Mouse (Mus musculus): ENCODE measurements around the gene Mgll. TPM values are rescaled to one million over a fixed set of nuclear protein-coding genes. Genes with fewer than 3 reads are reported as not detected.

Gene Mgll
- total RNA-seq, 2 experiments from 2014 or later = 193 to 231 TPM

DNA sequence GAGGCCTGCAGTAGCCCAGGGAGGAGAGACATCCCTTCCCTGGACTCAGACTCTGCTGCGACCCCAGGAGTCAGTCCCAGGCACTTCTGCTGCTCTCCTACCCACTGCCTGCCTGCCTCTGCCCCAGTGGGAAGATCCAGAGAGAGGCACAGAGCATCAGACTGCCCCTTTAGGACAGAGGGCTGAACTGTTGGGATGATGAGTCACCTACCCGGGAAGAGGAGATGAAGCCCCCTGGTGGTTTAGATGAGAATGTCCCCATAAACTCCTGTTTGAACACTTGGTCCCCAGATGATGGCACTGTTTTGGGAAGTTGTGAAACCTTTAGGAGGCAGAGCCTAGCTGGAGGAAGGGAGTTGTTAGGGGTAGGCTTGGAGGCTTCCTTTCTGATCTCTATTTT is 136.7 kb downstream of the Mgll start:
- DNase-seq (ENCODE audit: low spot score in 2 of 2) = no peak
- intact Hi-C loops (cut with DNase I) = no loop called here

DNA sequence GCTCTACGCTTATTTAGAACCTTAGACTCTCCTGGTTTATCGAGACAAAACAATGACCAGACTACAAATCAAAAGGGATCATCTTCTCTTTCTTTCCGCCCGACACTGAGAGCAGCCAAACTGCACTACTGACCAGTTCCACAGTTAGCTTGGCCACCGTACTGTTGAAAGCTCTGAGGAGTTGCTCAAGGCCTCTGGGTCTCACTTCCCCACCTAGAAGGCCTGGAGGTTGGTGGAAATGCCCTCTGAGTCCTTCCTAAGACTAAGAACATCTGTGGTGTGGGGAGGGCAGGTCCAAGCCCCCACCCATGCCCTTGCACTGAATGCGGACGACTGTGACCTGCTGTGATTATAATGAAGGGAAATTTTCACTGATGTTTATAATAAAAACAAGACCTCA is 141.5 kb downstream of the Mgll start:
- no peak for DNase-seq (ENCODE audit: low spot score in 2 of 2)
- intact Hi-C loops (cut with DNase I) = no loop called here

DNA sequence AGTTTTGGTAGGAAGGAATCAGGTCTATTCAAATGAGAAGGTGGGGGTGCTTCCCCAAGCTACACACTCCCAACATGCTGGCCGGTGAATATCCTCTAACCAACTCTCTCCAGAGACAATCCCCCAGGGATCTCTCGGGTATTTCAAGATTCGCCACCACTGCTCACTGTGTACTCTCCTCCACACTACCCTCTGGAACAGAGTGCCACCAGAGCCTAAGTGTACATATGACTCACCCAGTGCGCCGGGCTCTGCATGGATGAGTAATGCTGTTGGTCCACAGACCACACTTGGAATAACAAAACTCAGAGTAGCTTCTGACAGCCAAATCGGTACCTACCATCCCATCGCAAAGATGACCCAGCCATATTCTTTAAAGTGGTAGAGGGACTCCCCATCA is 145.2 kb downstream of the Mgll start:
- peak in 1 of 2 experiments; percentile 57 for DNase-seq (ENCODE audit: low spot score in 2 of 2)
- intact Hi-C loops (cut with DNase I) = no loop called here

DNA sequence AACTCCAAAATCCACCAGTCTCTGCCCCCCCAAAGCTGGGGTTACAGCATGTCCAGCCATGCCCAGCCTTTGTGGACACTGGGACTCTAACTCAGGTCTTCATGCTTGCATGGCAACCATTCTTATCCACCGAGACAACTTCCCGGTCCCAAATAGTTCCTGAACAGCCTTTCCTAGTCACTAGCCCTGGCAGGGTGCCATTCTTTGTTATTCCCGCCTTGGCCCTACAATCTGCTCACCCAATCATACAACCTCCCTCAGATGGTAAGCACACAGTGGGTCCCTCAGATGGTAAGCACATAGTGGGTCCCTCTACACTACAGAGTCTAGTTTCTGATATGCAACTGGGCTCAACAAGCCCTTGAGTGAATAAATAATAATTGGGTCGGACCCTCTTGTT is 146.4 kb downstream of the Mgll start:
- intact Hi-C loops (cut with DNase I) = no loop called here

DNA sequence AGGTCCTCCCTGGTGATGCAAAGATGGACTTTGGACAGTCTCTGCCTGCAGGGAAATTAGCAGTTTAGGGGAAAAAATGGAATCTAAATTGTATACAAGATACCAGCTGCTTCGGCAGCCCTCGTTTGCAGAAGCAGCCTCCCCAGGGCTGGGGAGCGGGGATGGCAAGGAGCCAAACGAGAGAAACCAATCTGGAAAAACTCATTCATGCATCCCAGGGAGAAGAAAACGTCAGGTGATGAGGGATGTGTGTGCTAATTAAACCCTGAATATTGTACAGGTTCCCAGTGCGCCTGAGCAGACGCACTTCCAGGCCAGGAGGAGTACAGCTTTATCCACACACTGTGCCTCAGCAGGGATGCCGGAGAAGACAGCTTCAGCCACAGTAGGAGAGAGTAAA is 147.3 kb downstream of the Mgll start:
- intact Hi-C loops (cut with DNase I) = no loop called here
- DNase-seq (ENCODE audit: low spot score in 2 of 2) = peak; percentile 48 to 58

More for the DNA sequence above, 146.4 kb downstream of the Mgll start:
- no peak for DNase-seq (ENCODE audit: low spot score in 2 of 2)

DNA sequence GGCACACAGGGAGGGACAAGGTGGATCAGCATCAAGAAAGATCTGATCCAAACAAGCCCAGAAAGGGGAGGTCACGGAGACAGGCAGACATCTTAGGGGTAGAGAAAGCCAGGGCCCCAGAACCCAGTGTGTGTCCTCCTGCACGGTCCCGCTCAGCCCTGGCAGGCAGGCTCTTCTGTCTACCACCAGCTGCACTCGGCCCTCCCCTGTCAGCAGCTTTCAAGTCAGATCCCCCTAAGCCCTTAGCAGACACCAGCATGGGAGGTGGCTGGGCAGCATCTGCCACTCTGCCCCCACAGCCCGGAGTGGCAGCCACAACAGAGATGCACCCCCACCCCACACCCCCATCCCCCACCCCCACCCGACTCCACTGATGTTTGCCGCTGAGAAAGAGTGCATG is 148.6 kb downstream of the Mgll start:
- DNase-seq (ENCODE audit: low spot score in 2 of 2) = no peak
- intact Hi-C loops (cut with DNase I) = no loop called here

DNA sequence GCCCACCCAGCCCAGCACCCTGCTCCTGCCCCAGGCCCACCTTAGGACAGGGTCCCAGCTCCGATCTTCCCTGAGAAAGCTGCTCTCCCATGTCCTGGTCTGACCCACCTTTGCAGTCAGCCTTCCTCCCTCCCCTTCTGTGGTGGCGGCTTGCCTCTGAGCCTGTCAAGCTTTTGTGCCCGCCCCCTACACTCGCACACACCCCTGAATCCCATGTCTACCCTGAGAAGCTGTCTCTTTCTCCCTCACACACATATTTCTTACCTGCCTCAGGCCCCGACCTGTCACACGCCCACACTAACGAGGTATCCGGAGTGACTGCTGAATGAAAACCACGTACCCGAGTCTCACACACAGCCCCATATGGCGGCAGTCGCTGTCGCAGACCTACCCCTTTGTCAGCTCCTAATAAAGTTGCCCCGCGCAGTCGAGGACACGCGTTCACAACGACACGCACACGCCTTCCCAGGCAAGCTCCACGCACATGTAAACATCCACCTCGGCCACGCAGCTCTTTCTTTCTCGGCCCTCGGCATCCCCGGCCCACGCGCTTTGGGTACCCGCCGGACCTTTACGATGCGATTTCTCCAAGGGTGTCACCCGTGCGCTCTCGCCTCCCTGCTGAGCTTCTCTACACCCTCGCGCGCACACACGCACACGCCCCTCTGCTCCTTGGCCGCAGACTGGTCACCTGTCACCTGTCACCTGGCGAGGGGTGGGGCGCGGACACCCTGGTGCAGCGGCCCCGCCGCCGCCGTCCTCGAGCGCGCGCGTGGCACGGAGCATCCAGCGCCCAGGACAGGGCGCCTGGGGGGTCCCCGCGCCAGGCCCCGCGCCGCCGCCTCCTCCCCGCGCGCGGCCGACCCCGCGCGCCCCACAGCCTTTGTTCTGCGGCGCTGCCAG is 150.0 kb downstream of the Mgll start:
- DNase-seq (ENCODE audit: low spot score in 2 of 2) = peak; percentile 41 to 42
- intact Hi-C loops (cut with DNase I) = no loop called here

DNA sequence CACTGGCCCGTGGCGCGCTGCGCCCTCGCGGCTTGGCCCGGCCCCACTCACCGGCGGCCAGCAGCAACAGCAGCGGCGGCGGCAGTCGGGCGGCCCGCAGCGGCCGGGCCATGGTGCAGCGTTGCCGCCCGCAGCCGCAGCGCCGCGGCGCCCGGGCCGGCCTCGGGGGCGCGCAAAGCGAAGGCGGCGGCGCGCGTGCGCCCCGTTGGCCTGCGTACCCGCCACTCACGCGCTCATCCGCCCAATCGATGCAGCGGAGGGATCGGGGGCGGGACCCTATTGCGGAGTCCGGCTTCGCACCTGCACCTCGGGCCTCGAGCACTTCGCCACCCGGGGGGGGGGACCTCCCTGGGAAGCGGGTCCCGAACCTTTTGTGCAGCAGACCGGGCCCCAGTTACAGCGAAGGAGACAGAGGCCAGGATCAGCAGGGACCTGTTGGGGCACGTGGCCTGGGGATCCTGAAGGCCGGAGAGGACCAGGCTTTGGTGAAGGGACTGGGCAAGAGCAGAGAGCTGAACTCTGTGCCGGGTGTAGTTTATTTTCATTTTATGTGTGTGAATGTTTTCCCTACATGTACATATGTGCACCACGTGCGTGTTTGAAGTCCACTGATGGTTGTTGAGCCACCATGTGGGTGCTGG is 150.8 kb downstream of the Mgll start, which contains the start of gene Podxl2:
Podxl2 (minus strand) TSS at position 177 of the 641 bp plus-strand sequence.
- intact Hi-C loops (cut with DNase I) = no loop called here

More for the DNA sequence above, 150.8 kb downstream of the Mgll start, which contains the start of gene Podxl2:
- DNase-seq (ENCODE audit: low spot score in 2 of 2) = peak; percentile 80 to 86

Other genes starting within 250 kb of the Mgll start
- gene Sec61a1, start 205.5 kb upstream of the Mgll start, total RNA-seq (2021) = 10 to 100 TPM; 75.3 to 78.8 TPM
- under 1 TPM; 0.42 to 0.66 TPM for gene Kbtbd12, start 86.5 kb upstream of the Mgll start, total RNA-seq (2021)
- gene Abtb1, start 117.6 kb downstream of the Mgll start, total RNA-seq (2021) = 10 to 100 TPM; 43.4 to 45.9 TPM
- 100 to 1,000 TPM; 181 to 221 TPM for gene Podxl2, start 150.6 kb downstream of the Mgll start, total RNA-seq (2021)
- gene Mcm2, start 174.4 kb downstream of the Mgll start, total RNA-seq (2021) = 1 to 10 TPM; 3.8 to 4.2 TPM
- gene Tpra1, start 177.8 kb downstream of the Mgll start, total RNA-seq (2021) = 10 to 100 TPM; 38.7 to 49.6 TPM